Mouse (Mus musculus) activated CD4-positive, CD25-positive, alpha-beta regulatory T cell, adult 4 months (primary cell): ENCODE measurements at regions not wholly inside any gene's neighbourhood (a gene's known extent, or its start where the extent isn't known, plus 50 kb on each side); places are given as distances from the start of the nearest gene placed in this dataset.
"Not testable (repeated sequence)": the region's sequence is repeated elsewhere in the genome, so short reads cannot be mapped to it uniquely, and the experiment has no call there.

ENCODE experiments used
- ATAC-seq: one replicate; pipeline ENCODE4 v1.8.0; 2017

- ATAC-seq, result no peak
These were observed 106.0 kb upstream of the Rhobtb1 start for GRCm38 (mm10) chr10:69045275-69045674.

DNA sequence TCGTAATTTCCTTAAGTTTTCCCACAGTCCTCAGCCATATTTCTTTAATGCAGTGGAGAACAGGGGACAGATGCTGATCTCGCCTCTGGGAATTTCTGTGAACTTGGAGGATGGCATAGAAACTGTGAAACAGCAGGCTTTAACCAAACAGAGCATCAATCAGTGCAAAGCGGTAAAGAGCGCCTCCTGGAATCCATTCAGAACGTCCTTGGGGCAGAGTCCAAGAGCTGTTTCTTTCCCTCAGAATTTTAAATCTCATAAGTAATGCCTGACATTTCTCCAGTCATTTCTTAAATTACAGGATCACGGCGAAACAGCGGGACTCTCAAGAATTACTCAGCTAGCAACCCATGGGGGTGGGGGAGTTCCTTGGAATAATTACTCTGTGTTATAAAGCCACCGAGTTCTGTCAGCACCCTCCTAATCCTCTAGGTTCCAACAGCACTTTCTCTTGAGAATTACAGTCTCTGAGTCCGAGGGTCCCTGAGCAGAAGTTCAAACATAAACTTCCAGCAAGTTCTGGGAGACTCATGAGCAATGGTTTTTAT is 105.2 kb upstream of the Rhobtb1 start:
- no peak for ATAC-seq

DNA sequence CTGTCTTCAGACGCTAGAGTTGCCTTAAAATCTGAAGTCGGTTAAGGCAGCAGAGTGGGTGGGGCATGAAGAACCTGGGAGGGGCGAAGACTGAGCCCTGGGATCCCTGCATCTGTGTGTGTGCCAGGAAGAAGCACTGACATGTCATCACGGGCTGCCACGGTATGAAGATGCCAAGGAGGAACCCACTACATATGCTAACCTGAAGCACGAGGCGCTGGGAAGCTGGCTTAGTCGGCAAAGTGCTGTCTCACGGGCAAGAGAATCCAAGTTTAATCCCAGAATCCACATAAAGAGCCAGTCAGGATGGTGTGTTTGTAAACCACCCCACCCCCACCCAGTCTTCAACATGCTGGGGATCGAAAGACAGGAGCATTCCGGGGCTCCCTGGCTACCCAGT is 73.2 kb upstream of the Rhobtb1 start:
- ATAC-seq, result no peak

GRCm38 (mm10) chr10:69086184-69086583 is 65.0 kb upstream of the Rhobtb1 start:
- no peak for ATAC-seq

- no peak for ATAC-seq
These were observed 59.4 kb upstream of the Rhobtb1 start for GRCm38 (mm10) chr10:69091872-69092271.

DNA sequence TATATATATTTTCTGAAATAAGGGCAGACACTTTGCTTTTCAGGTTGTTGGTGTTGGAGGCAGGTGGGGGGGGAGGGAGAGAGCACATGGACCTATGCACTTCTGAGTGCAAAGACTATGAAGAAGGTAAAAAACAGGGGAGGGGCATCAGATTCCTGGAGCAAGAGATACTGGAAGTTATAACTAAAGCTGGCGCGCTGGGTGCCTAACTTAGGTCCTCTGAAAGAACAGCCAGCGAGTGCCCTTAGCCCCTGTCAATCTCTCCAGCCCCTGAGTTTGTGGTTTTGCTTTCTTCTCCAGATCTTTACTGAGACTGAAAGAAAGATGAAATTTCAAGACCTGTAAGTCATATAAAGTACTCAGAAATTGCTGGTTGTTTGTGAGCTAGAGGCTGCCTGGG is 51.2 kb upstream of the Rhobtb1 start:
- no peak for ATAC-seq

- ATAC-seq, result not testable (repeated sequence)
These were observed 50.5 kb upstream of the Rhobtb1 start for GRCm38 (mm10) chr10:69100742-69101141.
